Mouse (Mus musculus) lung, postnatal 25 days (tissue): ENCODE data around the gene Chsy1.
A peak's percentile ranks its signal among the peaks of the same experiment; 100 is the strongest.

ENCODE experiments used
- DNase-seq: peaks from one replicate; pipeline ENCODE4 v3.0.0; 2022; ENCODE audit warnings: low spot score

Chsy1 gene

GRCm38 (mm10) chr7:66140095-66140494, 30.8 kb downstream of the Chsy1 start:
- DNase-seq = no peak

- no peak for DNase-seq
Observed at GRCm38 (mm10) chr7:66140923-66141570, 31.7 kb downstream of the Chsy1 start.

- DNase-seq = no peak
Observed at GRCm38 (mm10) chr7:66142514-66142913, 33.2 kb downstream of the Chsy1 start.

GRCm38 (mm10) chr7:66144543-66144942, 35.2 kb downstream of the Chsy1 start:
- no peak for DNase-seq

GRCm38 (mm10) chr7:66147156-66147555, 37.8 kb downstream of the Chsy1 start:
- DNase-seq = no peak

- DNase-seq = peak; percentile 53
Observed at GRCm38 (mm10) chr7:66147816-66148215, 38.5 kb downstream of the Chsy1 start.

GRCm38 (mm10) chr7:66149506-66149905, 40.2 kb downstream of the Chsy1 start:
- DNase-seq = no peak

GRCm38 (mm10) chr7:66150411-66150810, 41.1 kb downstream of the Chsy1 start:
- DNase-seq = peak; percentile 27

- no peak for DNase-seq
Observed at GRCm38 (mm10) chr7:66157413-66157812, 48.1 kb downstream of the Chsy1 start.

- no peak for DNase-seq
Observed at GRCm38 (mm10) chr7:66157861-66158415, 48.6 kb downstream of the Chsy1 start.

- DNase-seq = no peak
Observed at GRCm38 (mm10) chr7:66158616-66159129, 49.4 kb downstream of the Chsy1 start.

GRCm38 (mm10) chr7:66159961-66160360, 50.6 kb downstream of the Chsy1 start:
- DNase-seq = no peak

GRCm38 (mm10) chr7:66161836-66162235, 52.5 kb downstream of the Chsy1 start:
- no peak for DNase-seq

GRCm38 (mm10) chr7:66162489-66162888, 53.2 kb downstream of the Chsy1 start:
- DNase-seq = no peak

- DNase-seq = no peak
Observed at GRCm38 (mm10) chr7:66162981-66163380, 53.7 kb downstream of the Chsy1 start.

- no peak for DNase-seq
Observed at GRCm38 (mm10) chr7:66164427-66165031, 55.2 kb downstream of the Chsy1 start.

GRCm38 (mm10) chr7:66165036-66165798, 55.9 kb downstream of the Chsy1 start:
- DNase-seq = no peak

- no peak for DNase-seq
Observed at GRCm38 (mm10) chr7:66168877-66169276, 59.6 kb downstream of the Chsy1 start.

- no peak for DNase-seq
Observed at GRCm38 (mm10) chr7:66169476-66169875, 60.2 kb downstream of the Chsy1 start.

GRCm38 (mm10) chr7:66170802-66171505, 61.6 kb downstream of the Chsy1 start:
- no peak for DNase-seq

GRCm38 (mm10) chr7:66175738-66176137, 66.4 kb downstream of the Chsy1 start:
- peak; percentile 47 for DNase-seq

- no peak for DNase-seq
Observed at GRCm38 (mm10) chr7:66176256-66176655, 66.9 kb downstream of the Chsy1 start.
